Mouse (Mus musculus): ENCODE results near the gene Arhgef3.

The Arhgef3 gene

DNA sequence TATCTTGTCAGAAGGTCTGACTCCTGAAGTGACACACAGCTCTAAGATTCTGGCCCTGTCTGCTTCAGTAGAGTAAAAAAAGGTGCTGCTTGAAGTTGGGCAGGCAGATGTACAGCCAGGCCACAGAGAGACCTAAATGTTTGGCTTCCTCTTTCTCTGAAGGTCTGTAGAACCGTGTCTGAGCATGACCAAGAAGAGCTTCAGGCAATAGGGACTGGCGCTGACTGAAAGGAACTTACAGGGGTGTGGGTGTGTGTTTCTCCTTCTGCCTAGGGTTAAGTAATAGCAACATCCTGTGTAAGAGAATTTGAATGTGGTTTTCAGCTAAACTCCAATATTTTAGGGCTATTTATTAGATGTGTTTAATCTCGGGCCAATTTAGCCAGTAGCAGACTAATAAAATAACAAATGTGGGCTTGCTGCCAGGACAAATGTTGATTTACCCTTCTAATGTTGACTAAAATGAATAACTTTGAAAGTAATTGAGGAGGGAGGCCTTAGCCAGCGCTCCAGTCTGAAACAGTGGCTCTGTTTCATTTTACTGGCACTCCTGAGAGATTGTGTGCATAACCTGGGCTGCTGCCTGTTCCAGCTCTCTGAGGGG, 236.9 kb downstream of the Arhgef3 start:
- DNase-seq = peak; percentile 32

DNA sequence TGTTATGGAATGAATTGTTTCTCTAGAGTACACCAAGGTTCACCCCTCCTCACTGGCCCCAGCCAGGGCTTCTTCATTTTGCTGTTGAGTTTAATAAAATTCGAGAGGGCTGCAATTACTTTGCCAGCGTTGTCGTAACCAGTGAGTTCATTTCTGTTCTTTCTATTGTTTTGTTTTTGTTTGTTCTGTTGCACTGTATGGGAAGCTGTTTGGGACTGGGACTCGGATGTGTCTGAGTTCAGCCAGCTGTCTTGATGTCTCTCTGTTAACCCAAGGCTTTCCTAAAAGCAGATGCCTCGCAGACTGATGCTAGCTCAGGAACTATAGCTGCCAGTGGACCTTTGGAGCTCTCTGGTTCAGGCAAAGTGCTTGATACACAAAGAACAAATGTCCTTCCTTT, 237.8 kb downstream of the Arhgef3 start:
- no peak for DNase-seq

DNA sequence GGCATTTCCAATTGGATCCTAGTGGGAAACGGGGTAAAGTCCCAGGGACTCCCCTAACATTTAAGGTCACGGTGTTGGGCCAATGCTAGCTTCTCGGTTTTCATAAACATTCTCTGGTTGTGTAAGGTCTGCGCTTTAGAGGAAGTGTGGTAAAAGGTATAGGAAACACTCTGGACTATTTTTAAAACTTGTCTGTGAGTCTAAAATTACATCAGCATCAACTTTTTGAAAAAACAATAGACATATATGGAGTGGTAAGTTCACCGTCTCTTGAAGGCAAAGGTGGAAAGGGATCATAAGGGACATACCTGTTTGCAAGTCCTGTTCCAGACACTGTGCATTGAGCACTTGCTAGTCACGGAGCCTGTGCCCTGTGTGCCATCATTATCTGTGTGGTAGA, 240.5 kb downstream of the Arhgef3 start:
- DNase-seq = no peak

DNA sequence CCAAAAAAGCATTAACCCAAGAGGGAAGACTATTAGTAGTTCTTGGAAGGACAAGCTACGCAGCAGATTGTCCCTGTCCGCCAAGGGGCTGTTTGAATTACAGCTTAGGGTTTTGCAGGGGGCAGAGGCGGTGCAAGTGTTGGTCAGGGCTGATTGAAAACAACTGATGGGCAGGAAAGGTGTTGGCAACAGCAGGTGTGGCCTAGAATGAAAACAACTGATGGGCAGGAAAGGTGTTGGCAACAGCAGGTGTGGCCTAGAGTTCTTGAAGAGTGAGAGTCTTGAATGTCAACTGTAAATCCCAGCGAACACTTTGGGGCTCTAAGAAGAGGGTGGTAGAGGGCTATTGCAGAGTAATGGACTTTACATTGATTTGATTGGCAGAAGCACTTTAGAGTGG, 241.2 kb downstream of the Arhgef3 start:
- no peak for DNase-seq

DNA sequence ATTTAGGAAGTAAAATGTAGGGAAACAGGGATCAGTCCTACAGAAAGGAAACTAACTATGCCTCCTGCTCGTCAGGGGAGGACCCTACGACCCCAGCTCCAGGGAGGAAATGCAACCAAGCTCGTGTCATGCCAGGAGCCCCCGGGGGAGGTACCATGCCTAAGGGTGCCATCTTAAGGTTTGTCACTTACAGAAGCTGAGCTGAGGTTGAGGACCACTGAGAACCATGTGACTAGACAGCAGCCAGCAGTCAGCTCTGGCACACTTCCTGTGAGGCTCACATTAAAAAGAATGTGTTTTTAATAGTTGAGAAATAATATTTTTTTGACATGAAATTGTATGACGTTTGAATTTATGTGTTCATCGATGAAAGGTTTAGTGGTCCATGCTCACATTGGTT, 242.4 kb downstream of the Arhgef3 start:
- no peak for DNase-seq

DNA sequence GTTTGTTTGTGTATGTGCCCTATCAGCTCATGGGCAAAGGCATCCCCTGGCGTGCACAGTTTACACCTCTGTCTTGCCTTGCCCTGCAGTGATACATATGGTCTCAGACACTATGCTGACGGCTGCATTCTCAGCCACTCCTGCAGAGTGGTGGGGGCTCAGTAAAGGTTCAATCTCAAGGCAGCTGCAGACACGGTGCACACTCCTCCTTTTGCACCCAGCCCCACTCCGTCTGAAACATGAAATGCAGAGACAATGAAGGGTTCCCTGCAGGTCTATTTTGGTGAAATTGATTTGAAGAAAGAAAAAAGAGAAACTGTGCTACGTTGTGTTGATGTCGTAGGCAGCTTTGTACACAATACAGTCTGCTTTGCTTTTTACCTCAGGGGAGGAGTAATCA, 243.5 kb downstream of the Arhgef3 start:
- DNase-seq = no peak

DNA sequence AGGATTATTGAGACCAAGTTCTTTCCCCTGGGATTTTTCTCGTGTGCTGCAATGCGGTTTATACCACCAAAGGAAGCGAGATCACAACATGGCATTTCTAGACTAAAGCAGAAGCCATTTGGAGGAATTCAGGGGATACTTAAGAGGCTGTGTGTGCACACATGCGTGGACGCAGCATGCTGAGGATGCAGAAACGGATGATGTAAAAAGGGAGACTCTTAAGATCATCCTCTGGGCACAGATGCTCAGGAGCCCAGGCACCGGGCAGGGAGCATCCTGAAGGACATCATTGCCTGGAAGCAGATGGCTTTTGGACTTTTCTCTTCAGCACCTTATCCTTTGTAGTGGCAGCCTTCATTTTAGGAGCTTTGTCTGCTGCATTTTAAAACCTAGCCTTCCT, 246.2 kb downstream of the Arhgef3 start:
- DNase-seq = no peak

DNA sequence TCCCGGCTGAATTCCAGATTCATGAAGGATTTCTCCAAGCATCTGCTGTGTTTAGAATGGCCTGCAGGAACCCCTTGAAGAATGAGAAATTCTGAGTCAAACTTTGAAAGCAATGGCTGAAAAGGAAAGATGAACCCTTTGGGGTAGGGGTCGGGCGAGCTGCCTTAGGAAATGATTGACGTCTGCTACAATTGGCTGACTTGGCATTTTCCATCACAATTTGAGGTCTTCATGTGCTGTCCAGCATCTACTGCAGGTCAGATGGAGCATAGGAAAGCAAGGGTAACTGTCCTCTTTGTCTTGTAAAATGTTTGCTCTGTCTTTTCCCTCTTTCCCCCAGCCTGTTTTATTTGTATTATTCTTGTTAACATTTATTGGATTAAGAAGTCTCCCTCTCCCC, 246.8 kb downstream of the Arhgef3 start:
- no peak for DNase-seq

DNA sequence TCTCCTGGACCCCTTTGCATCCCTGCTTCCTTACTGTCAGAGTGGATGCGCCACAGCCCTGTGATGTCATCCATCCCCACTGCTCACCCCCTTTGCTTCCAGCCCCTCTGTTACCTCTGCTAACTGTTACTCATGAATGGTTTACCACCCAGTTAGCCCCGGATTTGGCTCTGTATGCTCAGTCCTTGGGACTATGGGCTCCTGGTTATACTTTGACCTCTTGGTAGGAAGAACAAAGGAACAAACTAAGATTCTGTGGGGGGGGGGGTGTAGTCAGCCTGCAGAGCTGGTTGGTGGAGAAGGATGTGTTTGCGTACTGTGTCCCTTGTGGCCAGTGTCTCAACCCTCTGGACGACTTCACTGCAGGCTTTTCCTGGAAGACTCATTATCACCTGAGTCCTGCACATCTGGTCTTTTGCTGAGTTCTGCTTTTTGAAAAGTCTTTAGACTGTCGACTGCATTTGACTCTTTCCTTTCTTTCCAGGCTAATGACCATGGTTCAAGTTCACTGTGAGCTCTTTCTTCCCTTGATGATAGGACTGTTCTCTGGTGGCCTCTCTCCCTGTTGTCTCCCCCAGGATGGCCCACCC, 250.1 kb downstream of the Arhgef3 start:
- no peak for DNase-seq

DNA sequence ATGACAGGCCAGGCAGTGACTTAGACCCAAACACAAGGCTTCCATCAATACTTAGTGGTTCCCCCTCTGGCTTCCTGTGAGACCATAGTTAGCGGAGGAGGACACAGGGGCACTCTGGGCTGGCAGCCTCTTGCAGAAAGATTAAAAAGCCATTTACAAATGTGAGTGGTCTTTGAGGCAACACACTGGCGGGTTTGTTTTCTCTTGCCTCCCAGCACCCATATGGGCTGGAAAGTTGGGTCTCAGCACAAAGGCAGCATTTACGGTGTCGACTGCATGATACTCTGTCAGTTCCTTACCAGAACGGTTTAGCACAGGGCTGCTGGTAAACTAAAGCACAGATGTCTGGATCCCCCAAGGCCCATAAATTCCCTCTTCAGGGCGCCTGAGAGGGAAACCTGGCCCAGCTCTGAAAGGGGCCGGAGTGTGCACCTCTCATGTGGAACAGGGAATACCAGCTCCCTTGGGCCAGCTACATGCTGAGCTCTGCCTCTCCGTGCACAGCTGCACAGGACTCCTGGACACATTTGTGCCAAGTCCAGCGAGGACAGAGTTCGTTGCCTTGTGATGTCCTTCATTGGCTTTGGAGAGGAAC, 252.5 kb downstream of the Arhgef3 start:
- no peak for DNase-seq

DNA sequence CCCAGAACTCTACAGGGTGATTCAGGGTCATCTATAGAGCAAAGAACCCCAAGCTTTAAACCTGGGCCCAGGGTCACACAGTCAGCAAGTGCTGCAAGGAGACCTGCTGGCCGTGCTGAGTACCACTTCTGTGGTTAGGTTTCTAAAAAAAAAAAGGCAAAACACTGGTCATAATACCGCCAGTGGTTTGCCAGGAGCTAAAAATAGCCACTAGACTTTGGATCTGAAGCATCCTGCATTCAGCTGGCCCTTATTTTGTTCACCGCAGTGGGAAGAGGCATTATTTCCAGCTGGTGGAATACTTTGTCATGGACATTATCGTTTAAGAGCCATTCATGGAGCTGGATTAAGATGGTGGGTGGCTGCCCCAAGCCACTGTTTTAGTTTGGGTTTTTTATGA, 253.9 kb downstream of the Arhgef3 start:
- no peak for DNase-seq

DNA sequence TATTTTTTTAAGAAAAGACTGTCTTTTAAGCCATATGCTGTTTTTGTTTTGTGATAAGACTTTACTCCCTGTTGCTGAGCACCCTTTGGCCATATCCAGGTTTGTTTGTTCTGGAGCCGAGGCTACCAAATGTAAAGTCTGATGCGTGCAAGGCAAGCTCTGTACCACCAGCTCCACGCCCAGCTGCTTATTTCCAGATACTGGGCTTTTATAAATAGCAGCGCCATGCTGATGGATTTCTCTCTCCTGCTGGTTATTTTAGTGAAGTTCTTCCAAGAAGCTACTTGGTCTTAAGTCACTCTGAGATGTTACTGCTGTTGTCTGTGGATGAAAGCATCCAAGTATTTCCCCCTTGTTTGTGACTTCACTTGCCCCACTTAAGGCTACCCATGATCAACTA, 254.8 kb downstream of the Arhgef3 start:
- DNase-seq = no peak

DNA sequence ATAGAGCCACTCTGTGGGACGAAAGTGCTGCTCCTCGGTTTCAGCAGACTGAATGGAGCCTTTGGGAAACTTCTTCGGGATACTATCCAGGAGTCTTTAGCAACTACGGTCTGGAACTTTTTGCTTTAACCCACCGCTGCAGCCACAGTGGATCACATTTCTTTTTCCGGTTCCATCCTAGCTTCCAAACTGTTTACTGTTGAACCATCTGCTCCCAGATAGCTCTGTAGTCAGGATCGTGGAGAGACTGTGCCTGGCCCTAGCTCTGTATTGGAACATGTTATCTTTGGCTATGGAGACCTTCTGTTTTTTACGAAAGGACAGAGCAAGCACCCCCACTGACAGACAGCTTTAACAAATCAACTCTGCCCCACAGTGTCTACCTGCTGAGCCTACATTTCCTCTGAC, 257.0 kb downstream of the Arhgef3 start:
- no peak for DNase-seq

DNA sequence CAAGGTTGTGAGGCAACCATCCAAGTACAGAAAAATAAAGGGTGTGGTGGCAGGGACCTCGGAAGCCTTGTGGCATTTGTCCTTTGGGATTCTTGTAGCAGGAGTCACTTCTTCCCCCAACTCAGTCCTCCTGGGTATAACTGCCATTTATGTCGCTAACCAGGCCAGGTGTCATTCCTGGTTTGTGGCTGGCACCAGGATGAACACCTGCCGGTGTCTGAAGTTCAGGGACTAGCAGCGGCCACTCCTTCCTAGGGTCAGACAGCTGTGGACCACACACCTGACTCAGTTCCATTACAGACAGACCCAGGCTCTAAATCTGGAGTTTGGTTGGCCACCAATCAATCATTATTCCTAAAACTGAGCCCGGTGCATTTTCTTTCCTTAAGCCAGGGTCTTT, 258.8 kb downstream of the Arhgef3 start:
- no peak for DNase-seq

DNA sequence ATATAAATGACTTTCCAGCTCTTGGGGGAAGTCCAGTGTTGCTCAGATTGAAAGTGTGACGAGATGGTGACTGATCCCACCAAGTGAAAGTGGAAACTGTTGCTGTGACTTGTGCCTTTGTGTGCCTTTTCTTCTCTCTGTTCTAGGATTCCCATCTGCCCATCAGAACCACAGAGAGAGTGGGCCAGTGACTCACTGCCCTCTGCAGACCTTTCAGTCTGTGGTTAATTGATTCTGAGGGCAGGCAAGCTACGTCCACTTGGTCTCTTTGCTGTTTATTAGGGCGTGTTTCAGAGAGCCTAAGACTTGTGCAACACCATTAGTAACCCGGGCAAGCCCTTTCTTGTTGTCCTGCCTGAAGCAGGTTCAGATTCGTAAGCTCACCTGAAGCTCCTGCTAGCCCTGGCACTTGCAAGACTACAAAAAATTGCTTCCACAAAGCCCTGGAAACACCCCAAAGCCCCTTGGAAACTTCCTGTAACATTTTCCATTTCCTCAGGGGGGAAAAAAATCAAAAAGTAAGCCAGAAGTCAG, 261.5 kb downstream of the Arhgef3 start:
- DNase-seq = no peak

DNA sequence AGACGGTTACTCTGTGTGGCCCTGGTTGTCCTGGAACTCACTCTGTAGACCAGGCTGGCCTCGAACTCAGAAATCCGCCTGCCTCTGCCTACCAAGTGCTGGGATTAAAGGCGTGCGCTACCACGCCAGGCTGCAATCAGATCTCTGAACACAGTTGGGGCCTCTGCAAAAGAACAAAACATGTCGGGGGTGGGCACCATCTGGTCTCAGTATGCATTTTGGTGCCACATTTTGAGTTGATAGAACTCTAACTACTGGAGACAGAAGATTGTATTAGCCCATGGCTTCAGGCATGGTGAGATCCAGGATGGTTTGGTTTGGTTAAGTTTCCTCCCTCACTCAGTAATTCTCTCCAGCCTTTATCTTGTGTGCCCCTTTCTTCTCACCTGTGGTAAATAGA, 264.0 kb downstream of the Arhgef3 start:
- no peak for DNase-seq

DNA sequence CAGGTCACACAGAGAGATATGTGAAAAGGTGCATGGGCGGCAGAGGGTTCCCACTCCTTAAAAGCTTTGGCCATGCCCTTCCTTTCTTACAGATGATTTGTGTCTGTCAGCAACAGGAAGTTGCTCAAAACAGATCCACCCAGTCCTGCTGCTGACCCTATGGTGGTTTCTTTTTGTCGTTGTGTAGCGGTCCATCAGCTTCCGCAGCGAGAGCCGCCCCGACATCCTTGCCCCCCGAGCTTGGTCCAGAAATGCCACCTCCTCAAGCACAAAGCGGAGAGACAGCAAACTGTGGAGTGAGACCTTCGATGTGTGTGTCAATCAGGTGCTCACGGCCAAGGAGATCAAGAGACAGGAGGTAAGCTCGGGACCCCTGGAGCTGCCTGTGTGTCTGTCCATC, 264.7 kb downstream of the Arhgef3 start:
- DNase-seq = no peak

DNA sequence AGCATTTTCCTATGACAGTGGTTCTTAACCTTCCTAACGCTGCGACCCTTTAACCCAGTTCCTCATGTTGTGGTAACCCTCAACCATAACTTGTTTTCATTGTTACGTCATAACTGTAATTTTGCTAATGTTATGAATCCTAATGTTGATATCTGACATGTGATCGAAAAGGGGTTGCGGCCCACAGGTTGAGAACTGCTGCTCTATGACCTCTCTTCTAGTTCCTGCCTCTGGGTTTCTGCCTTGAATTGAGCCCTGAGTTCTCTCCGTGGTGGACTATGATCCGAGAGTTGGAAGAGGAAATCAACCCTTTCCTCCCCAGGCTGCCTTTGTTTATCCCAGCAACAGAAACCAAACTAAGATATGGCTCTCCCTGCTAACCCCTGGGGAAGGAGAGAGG, 266.8 kb downstream of the Arhgef3 start:
- DNase-seq = no peak

DNA sequence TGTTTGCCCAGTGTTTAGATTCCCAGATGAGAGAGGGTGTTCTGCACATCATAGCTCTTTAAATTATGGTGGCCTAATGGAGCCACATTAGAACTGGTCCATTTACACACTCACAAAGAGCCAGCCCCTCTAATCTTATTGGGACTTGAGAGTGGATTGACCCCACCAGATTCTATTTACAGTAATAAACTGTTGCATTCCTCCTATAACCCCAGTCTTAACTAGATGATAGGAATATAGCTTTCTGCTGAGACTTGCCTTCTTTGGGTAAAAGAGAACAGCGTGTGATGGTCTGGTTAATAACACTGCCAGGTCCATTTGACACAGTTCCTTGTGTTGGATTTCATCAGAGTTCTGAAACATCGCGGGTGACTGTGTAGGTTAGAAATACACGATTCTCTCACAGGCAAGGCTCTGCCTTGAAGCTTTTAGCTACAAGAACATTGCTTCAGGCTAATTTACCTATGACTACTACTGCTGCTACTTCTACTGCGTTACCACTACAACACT, 268.7 kb downstream of the Arhgef3 start:
- no peak for DNase-seq

DNA sequence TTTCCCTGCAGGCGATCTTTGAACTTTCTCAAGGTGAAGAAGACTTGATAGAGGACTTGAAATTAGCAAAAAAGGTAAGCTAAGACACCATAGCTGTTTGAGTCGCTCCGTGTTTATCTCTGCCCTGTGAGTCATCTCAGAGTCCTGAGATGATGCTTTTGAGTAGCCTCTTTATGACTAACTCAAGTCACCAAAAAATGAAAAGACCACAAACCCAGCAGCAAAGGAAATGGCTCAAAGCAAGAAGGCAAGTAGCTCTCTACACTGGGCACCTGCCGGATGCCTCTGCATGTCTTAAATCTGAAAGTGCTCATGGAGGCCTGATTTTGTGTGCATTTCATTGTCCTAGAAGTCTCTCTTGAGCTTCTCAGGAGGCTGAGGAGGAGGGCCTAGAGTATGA, 269.4 kb downstream of the Arhgef3 start:
- DNase-seq = peak; percentile 35

DNA sequence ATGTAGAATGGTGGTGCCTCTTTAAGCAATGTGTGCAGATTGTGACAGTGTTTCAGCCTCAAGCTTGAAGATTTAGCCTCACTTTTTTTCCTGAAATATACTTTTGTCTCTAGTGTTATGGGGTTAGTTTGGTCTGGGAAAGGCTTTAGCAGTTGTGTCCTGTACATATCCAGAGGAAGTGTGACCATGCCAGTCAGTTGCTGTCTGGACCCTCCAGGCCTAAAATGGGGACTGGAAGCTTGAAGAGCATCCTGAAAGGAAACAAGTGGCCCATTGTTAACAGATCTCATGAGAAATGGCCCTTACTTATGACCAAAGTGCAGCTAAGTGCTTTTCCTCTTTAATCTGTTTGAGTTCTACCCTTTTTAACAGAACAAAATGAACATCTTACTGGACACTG, 273.9 kb downstream of the Arhgef3 start:
- DNase-seq = no peak

DNA sequence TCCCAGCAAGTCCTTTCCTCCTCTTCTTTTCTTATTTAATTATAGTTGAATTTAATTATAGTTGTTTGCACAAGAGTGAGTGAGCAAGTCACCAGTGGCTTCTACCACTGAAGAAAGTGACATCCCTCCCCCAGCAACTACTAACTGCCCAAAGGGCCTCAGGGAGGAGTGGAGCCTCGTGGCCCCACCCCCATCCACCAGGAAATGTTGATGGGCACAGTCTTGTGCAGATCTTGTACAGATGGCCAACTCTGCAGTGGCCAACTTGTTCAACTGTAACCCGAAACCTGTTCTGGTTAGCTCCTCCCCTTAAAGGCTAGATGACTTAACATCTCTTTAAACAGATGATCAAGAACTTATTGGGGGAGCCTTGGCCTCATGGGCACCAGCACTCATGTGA, 275.0 kb downstream of the Arhgef3 start:
- DNase-seq = no peak

DNA sequence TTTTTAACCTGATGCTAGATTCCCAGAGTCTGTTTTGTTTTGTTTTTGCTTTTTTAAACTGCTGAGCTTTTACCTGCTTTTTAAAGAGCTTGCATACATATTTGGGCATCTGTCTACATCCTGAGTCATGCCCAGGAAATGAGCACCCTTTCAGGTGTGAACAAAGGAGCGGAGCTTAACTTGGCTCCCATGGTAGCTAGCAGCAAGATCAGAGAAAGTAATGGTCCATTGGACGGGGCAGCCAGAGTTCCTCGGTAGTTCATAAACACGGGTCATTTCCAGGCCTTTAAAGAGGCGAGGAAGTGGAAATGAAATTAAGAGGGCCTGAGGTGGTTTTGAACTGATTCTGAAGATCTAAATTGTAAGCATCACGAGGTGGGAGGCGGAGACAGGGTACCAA, 276.0 kb downstream of the Arhgef3 start:
- DNase-seq = no peak

DNA sequence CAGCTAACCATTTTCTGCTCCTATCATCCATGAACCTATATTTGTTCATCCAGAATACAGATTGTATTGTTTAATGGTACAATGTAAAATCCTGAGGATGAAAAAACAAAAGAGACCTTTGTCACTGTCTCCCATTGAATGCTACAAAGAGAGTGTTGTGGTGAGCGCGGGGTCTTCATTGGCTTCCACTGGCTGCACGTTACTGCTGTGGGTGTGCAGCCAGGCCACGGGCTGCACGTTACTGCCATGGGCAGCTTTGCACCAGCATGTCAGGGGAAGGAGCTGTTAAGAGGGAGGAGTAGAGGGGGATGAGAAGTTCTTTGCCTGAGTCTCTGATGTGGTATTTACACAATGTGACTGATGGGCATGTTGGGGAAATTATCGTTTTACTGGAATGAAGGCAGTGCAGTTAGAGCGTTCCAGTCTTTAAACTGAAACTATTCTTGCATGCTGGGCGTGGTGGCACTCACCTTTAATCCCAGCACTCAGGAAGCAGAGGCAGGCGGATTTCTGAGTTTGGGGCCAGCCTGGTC, 277.1 kb downstream of the Arhgef3 start:
- no peak for DNase-seq
